In genomic region chr11:69683576-69683975, GRCm38 (mm10) we compare ENCODE assay signal across 1 mouse cellular context.
TF ChIP-seq lines count a peak whose summit lies in the region.

No protein-coding gene starts in this region.

TF ChIP-seq in ES-E14, 5 proteins besides CTCF, POLR2A, EP300 and RAD21:
- TF ChIP-seq ZNF384 (IDR thresholded peaks at IDR 0.05; ENCODE audit: low read depth, low read length) (no peak), HCFC1 (IDR thresholded peaks at IDR 0.05; ENCODE audit: borderline replicate concordance, insufficient read depth, low read length) (no peak), CHD2 (IDR thresholded peaks at IDR 0.05; ENCODE audit: low read depth, low read length) (no peak), ZC3H11A (IDR thresholded peaks at IDR 0.05; ENCODE audit: borderline replicate concordance, low read depth, low read length) (no peak), MAFK (IDR thresholded peaks at IDR 0.05; ENCODE audit: insufficient read depth, low read depth, low read length) (no peak)
TF ChIP-seq in ES-E14: peak in this region for 0.
